Mouse (Mus musculus) hindbrain, embryonic 13.5 days (tissue): ENCODE results near the gene Kmo. TPM values are rescaled to one million over a fixed set of nuclear protein-coding genes. Genes with fewer than 3 reads are reported as not detected.

ENCODE experiments used
- ATAC-seq: fragments of 200-750 bp; cut with Nextera tagmentation; 2 replicates; pipeline ENCODE4 v1.8.0; 2017; ENCODE audit warnings: moderate TSS enrichment; ENCODE audit not compliant: low FRiP score
- H3K27ac ChIP-seq: fragments of 300-500 bp; sonication (generic); 2 replicates; pipeline ENCODE4 v1.5.1; 2015; ENCODE audit warnings: inconsistent platforms, mild to moderate bottlenecking, moderate library complexity
- H3K27me3 ChIP-seq: fragments of 300-500 bp; sonication (generic); 2 replicates; pipeline ENCODE4 v1.6.1; 2015; ENCODE audit warnings: mild to moderate bottlenecking, inconsistent platforms
- H3K36me3 ChIP-seq: fragments of 300-500 bp; sonication (generic); 2 replicates; pipeline ENCODE4 v1.6.1; 2015; ENCODE audit warnings: mild to moderate bottlenecking, inconsistent platforms
- H3K4me1 ChIP-seq: fragments of 300-500 bp; sonication (generic); replicated peaks from 2 replicates; pipeline ENCODE4 v1.6.1; 2015; ENCODE audit warnings: inconsistent platforms
- H3K4me2 ChIP-seq: fragments of 300-500 bp; sonication (generic); 2 replicates; pipeline ENCODE4 v1.6.1; 2015; ENCODE audit warnings: inconsistent platforms, mild to moderate bottlenecking, moderate library complexity
- H3K4me3 ChIP-seq: fragments of 300-500 bp; sonication (generic); 2 replicates; pipeline ENCODE4 v1.5.1; 2015; ENCODE audit warnings: mild to moderate bottlenecking, inconsistent platforms
- H3K9ac ChIP-seq: fragments of 300-500 bp; sonication (generic); 2 replicates; pipeline ENCODE4 v1.6.1; 2015; ENCODE audit warnings: mild to moderate bottlenecking, inconsistent platforms
- H3K9me3 ChIP-seq: fragments of 300-500 bp; sonication (generic); 2 replicates; pipeline ENCODE4 v1.6.1; 2016; ENCODE audit warnings: inconsistent platforms
- WGBS: fragments of 180-500 bp; shearing (Covaris S2); methylation state at CpG from one replicate; pipeline ENCODE4 v1.1.7; 2015; 5-methylcytosine and 5-hydroxymethylcytosine counted together
- polyA plus RNA-seq: library from polyadenylated mRNA; unstranded; fragments of >200 nt; fragmentation: Nextera tagmentation; extraction: Ambion mirVana; gene quantifications from 2 replicates; pipeline ENCODE4 v1.2.1, GENCODE M21; 2015

Kmo gene
- polyA plus RNA-seq, 1 experiment from 2014 or later: 0.18 TPM

DNA sequence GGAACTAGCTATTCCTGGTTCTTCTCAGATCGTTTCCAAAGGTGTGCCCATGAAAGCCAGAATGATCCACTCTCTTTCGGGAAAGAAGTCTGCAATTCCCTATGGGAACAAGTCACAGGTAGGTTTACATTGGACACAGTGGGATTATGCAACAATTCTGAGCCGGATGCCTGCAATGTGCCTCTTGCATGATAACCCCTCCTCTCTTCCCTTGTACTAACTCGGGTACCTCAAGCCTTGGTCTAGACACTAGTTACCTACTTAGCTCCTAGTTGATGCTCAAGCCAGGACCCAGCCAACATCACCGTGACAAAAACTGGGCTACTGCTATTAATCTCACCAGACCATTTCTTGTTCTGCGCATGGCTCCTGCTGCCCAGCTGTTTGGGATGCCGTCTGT is 18.9 kb downstream of the Kmo start:
- Histone ChIP-seq H3K4me3 (no peak overlapping the region), H3K36me3 (no peaks in the 10 kb centered on the region), H3K9me3 (no peaks in the 10 kb centered on the region), H3K4me2 (no peak overlapping the region), H3K27me3 (no peaks in the 10 kb centered on the region), H3K9ac (no peak overlapping the region), H3K27ac (no peak overlapping the region), H3K4me1 (no peaks in the 10 kb centered on the region)
- 86% methylated on average over 7 of the region's 7 CpGs for WGBS
- no peak for ATAC-seq

DNA sequence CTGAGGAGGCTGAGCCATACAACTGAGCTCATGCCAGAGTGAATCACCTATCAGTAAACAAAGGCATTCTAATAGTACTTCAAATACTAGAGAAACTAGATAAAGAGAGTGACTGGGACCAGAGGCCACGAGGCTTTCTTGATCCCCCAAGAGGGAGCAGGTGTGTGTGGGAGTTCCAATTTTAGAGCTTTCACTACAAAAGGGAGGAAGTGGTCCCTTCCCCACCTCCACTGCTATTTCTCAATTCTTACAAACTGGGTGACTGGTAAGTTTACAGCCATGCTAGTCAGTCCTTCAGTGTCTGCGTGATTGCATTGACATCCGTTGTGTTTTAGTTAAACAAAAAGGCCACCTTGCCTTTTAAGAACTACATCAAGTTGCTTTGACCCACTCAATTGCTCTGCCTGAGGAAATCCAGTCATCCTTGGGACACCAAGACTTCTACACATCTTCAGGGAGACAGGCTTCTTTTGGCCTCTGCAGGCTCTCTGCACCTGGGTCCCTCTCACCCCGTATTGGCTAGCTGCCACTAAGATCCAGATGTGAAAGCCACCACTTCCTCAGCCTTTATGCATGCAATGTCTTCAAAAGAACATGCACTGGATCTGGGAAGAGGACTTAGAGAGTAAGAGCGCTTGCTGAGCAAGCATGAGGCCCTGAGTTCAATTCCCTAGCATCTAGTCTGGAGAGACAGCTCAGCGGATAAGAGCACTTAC is 20.4 kb downstream of the Kmo start:
- no peak overlapping the region for H3K27ac ChIP-seq
- no peak overlapping the region for H3K4me3 ChIP-seq
- no peaks in the 10 kb centered on the region for H3K9me3 ChIP-seq
- H3K36me3 ChIP-seq: no peaks in the 10 kb centered on the region
- H3K27me3 ChIP-seq: no peaks in the 10 kb centered on the region
- H3K4me2 ChIP-seq: no peak overlapping the region
- H3K9ac ChIP-seq: no peak overlapping the region
- H3K4me1 ChIP-seq: no peaks in the 10 kb centered on the region
- ATAC-seq: no peak
- 85% methylated on average over 6 of the region's 6 CpGs for WGBS

DNA sequence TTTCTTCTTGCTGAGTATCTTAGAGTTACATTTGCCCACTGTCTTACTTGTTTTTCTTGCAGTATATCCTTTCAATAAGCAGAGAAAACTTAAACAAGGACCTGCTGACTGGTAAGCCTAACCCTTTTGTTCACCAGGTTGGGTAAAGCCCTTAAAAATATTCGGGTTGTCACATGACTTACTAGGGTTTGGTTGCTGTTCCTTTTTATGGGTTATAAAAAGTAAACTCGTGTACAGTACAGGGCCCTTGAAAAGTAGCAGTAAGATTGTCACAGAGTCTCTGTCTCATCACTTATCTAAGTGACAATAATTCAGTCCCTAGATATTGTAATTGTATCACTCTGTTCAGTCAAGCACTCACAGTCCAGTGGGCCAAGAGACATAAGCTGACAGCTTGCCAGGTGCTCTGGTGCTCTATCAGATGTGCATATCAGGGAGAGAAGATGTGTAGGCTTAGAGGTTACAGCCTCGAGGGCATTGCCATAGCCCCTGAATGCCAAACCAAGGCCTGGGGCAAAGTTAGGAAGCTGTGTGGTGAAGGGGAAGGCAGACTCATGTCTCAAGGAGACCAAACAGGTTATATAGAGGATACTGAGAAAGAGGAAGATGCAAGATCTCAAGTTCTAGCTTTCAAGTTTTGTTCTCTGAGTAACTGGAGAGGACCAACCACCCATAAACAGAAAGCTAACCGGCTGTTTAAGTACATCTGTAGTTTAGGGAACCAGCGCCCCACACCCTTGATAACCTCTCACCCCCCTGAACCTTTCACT is 23.5 kb downstream of the Kmo start:
- Histone ChIP-seq H3K27ac (no peak overlapping the region), H3K27me3 (no peaks in the 10 kb centered on the region), H3K9ac (no peak overlapping the region), H3K4me1 (no peaks in the 10 kb centered on the region), H3K4me2 (no peak overlapping the region), H3K36me3 (no peaks in the 10 kb centered on the region), H3K4me3 (no peak overlapping the region), H3K9me3 (no peaks in the 10 kb centered on the region)
- 79% methylated on average over 5 of the region's 5 CpGs for WGBS
- ATAC-seq: no peak

DNA sequence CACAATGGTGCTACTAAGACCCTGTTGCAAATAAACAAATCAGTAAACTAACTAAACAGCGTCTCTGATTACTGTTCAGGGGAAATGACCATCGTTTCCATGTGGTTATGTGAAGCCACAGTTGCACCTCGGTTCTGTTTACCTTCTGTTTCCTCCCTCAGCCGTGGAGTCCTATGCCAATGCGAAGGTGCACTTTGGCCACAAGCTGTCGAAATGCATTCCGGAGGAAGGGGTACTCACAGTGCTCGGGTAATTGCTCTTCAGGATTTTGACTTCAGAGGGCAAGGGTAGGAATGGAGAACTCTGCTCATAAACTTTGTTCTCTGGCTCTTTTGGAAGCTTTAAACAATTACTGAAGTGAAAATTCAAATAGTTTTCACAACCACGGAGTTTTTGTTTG is 26.8 kb downstream of the Kmo start:
- 80% methylated on average over 9 of the region's 9 CpGs for WGBS
- no peak for ATAC-seq
- H3K4me2 ChIP-seq: no peak overlapping the region

DNA sequence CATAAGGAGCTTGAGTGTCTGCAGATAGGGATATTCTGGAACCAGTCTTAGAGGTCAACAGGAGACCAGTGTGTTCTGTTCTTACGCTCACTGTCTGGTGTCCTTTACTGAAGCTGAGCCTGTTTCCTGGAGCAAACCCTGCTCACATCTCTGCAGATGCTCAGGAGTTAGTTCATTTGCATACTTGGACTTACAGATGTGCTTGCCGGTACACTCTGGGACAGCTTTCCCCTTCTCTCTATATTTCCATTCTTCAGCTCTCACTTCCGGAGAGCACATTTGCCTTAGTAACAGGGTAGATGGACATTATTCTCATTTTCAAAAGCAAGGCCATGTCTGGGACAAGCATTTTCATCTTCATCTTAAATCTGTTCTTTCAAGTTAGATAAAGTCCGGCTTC is 28.4 kb downstream of the Kmo start:
- 93% methylated on average over 4 of the region's 4 CpGs for WGBS

More for the DNA sequence above, 26.8 kb downstream of the Kmo start:
- Histone ChIP-seq H3K27ac (no peak overlapping the region), H3K27me3 (no peaks in the 10 kb centered on the region), H3K36me3 (no peaks in the 10 kb centered on the region), H3K4me1 (no peaks in the 10 kb centered on the region), H3K4me3 (no peak overlapping the region), H3K9ac (no peak overlapping the region), H3K9me3 (no peaks in the 10 kb centered on the region)

DNA sequence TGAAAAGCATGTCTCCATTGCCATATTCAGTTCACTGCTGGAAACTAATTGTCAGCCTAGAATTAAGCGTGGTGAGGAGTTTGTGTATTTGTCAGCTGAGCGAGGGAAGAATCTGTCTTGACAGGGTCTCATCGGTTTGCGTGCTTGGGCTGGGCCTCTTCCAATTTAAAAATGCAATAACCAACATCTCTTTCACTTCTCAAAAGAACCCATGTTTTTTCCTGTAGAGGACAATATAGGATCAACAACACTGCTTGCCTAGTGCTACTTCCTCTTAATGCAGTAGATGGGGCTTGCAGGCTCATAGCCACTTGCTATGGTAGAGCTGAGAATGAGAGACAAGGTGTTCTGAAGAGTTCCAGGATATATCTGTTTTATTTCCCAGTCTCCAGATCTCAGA is 39.7 kb downstream of the Kmo start:
- H3K9me3 ChIP-seq: no peaks in the 10 kb centered on the region
- WGBS: 97% methylated on average over 4 of the region's 4 CpGs
- no peak overlapping the region for H3K9ac ChIP-seq
- H3K27ac ChIP-seq: no peak overlapping the region
- H3K4me3 ChIP-seq: no peak overlapping the region
- no peak overlapping the region for H3K4me2 ChIP-seq
- 0 out of 2 replicates have a peak, but pooled peaks cover 3% of the 10 kb centered on the region for H3K36me3 ChIP-seq
- H3K4me1 ChIP-seq: no peaks in the 10 kb centered on the region
- no peaks in the 10 kb centered on the region for H3K27me3 ChIP-seq
- no peak for ATAC-seq

More for the DNA sequence above, 28.4 kb downstream of the Kmo start:
- Histone ChIP-seq H3K9me3 (no peaks in the 10 kb centered on the region), H3K9ac (no peak overlapping the region), H3K36me3 (no peaks in the 10 kb centered on the region), H3K27ac (no peak overlapping the region), H3K4me2 (no peak overlapping the region), H3K27me3 (no peaks in the 10 kb centered on the region), H3K4me3 (no peak overlapping the region), H3K4me1 (no peaks in the 10 kb centered on the region)
- ATAC-seq: no peak

DNA sequence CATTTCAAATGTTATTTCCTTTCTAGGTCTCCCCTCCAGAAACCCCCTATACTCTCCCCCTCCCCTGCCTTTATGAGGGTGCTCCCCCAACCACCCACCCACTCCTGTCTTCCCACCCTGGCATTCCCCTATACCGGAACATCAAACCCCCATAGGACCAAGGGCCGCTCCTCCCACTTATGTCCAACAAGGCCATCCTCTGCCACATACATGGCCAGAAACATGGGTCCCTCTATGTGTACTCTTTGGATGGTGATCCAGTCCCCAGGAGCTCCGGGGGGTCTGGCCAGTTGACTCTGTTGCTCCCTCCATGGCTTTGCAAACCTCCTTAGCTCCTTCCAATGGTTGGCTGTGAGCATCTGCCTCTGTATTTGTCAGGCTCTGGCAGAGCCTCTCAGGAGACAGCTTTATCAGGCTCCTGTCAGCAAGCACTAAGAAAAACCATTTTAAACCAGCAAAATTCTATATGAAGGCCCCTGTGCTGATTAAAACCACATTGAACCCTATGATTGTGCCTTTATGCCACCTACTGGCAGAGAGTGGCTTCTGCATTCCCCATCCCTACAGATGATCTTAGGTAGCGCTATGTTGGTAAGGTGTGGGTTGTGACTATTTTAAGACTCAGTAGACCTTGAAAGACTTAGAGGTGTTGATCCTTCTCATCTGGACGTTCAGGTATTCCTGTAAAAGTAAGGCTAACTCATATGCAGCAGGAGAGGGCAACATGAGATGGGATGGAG is 48.7 kb downstream of the Kmo start:
- no peak overlapping the region for H3K27ac ChIP-seq
- H3K36me3 ChIP-seq: no peaks in the 10 kb centered on the region
- no peaks in the 10 kb centered on the region for H3K9me3 ChIP-seq
- H3K9ac ChIP-seq: no peak overlapping the region; the same call in 1 of the 2 replicates
- no peaks in the 10 kb centered on the region for H3K4me1 ChIP-seq
- no peak overlapping the region for H3K4me2 ChIP-seq
- WGBS: 78% methylated on average over 5 of the region's 5 CpGs
- peak; percentile 55 for ATAC-seq
- H3K27me3 ChIP-seq: no peaks in the 10 kb centered on the region
- no peak overlapping the region for H3K4me3 ChIP-seq

DNA sequence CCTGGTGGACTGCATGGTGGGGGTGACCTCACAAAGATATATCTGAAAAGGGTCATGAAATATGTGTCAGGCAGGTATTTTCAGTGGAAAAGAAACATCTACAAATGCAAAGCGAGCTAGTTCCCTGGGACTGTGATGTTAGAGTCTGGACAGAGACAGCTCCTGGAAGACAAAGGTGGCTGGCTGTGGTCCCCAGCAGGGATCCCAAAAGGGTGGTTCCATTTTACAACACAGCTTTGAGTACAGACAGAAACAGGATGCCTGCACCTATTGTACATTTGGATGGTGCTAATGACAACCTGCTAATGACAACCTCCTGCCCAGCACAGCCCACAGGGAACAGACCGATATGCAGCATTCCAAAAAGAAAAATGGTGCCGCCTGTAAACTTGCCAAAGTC is 49.3 kb downstream of the Kmo start:
- H3K4me1 ChIP-seq: no peaks in the 10 kb centered on the region
- no peak overlapping the region for H3K4me2 ChIP-seq
- no peak for ATAC-seq
- no peak overlapping the region for H3K9ac ChIP-seq
- WGBS: 85% methylated on average over 3 of the region's 3 CpGs
- H3K9me3 ChIP-seq: no peaks in the 10 kb centered on the region
- H3K36me3 ChIP-seq: no peaks in the 10 kb centered on the region
- H3K4me3 ChIP-seq: no peak overlapping the region
- H3K27me3 ChIP-seq: no peaks in the 10 kb centered on the region
- H3K27ac ChIP-seq: no peak overlapping the region

DNA sequence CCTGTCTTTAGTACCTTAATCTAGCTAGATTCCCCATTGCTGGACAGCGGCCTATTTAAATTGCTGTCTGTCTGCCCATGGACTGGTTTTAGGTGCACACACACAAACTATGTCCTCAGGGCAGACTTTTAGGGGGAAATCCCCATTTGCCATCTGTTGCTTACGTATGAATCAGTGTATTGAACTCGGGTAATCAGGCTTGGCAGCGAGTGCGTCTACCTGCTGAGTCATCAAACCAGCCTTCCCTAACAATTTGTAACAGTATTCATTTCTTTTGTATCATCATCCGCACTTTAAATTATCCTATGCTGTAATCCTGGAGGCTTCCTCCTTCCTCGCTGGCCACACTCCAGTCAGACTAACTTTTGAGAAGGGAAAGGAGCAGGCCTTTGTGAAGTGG is 49.9 kb downstream of the Kmo start:
- H3K4me2 ChIP-seq: no peak overlapping the region
- no peak overlapping the region for H3K4me3 ChIP-seq
- H3K36me3 ChIP-seq: no peaks in the 10 kb centered on the region
- 73% methylated on average over 7 of the region's 7 CpGs for WGBS
- H3K4me1 ChIP-seq: no peaks in the 10 kb centered on the region
- no peak for ATAC-seq
- no peaks in the 10 kb centered on the region for H3K27me3 ChIP-seq
- no peak overlapping the region for H3K9ac ChIP-seq
- no peak overlapping the region for H3K27ac ChIP-seq
- no peaks in the 10 kb centered on the region for H3K9me3 ChIP-seq

DNA sequence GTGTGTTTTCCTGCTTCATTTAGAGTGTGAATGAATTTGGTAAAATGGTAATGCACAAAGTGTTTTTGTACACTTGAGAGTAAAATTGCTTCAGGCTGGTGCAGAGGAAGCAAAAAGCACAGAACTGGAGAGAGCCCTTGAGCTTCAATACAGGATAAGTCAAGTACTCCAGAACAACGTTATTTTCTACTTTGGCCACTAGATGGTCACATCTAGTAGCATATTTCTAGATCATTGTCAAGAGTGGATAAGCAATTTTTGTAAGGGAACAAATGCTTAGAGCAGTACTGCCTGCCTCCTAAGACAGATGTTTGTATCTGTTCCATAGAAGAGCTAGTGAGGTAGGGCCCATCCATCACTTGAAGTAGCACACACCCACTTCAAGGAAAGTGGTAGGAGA is 51.4 kb downstream of the Kmo start:
- Histone ChIP-seq H3K9me3 (no peaks in the 10 kb centered on the region), H3K4me2 (no peak overlapping the region), H3K9ac (no peak overlapping the region), H3K36me3 (no peaks in the 10 kb centered on the region), H3K4me3 (no peak overlapping the region), H3K27ac (no peak overlapping the region), H3K4me1 (no peaks in the 10 kb centered on the region), H3K27me3 (no peaks in the 10 kb centered on the region)
- 32% methylated on average over 1 of the region's 1 CpGs for WGBS
- no peak for ATAC-seq

DNA sequence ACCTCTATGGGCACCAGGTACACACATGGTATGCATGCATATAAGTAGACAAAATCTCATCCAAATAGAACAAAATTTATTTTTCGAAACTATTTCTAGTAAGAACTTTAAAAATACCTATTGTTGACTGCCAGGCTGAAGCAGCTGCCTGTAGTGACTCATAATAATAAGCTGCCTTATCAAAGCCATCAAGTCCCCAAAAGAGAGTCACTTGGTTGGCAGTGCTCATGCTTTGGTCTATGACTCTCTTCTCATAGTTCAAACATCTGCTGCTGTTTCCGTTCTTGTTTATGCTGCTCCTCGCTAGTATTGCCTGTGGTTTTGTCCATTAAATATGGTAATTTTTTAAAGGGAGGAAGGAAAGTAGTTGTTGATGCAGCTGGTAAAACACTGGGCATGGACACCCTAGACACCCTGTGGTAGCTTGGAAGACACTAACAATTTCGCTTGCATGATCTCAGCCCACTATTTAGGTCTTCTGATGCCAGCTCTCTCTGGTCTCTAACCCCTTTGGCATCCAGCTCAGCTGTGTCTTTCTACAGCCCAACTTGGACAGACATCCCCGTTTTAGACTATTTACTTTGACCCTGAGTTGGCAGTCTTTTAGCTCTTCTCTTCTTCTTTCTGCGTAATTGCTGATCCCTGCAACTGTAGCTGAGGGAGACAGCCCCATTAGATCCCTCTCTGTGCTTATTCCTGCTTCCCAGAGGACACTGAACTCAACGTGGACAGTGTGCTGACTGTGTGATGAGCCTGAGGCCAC is 53.6 kb downstream of the Kmo start:
- no peak overlapping the region for H3K27ac ChIP-seq
- 87% methylated on average over 7 of the region's 7 CpGs for WGBS
- no peaks in the 10 kb centered on the region for H3K9me3 ChIP-seq
- H3K4me2 ChIP-seq: no peak overlapping the region
- no peaks in the 10 kb centered on the region for H3K4me1 ChIP-seq
- H3K4me3 ChIP-seq: no peak overlapping the region
- ATAC-seq: no peak
- no peaks in the 10 kb centered on the region for H3K36me3 ChIP-seq
- no peaks in the 10 kb centered on the region for H3K27me3 ChIP-seq
- H3K9ac ChIP-seq: no peak overlapping the region

DNA sequence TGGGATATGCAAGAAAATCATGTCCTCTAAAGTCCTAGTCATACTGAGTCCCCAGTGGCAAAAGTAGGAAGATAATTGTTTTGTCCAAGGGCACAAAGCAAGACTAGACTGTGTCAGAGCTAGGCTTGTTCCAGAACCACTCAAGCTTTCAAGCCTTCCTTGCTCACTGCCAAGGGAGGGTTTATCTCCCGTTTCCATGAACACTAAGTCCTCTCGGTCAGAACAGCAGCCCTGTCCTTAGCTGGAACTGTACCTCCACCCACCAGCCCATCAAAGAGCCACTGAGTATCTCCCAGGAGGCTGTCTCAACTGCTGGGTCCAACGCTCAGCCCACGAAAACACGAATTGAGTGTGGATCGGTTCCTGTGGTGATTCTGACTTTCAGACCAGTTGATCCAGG is 54.9 kb downstream of the Kmo start:
- WGBS: 94% methylated on average over 6 of the region's 6 CpGs
- no peak overlapping the region for H3K9ac ChIP-seq
- no peak overlapping the region for H3K27ac ChIP-seq
- no peaks in the 10 kb centered on the region for H3K9me3 ChIP-seq
- no peaks in the 10 kb centered on the region for H3K27me3 ChIP-seq
- no peak overlapping the region for H3K4me3 ChIP-seq
- H3K4me1 ChIP-seq: no peaks in the 10 kb centered on the region
- H3K36me3 ChIP-seq: no peaks in the 10 kb centered on the region
- ATAC-seq: no peak
- no peak overlapping the region for H3K4me2 ChIP-seq
